13 mouse cellular contexts compared by ENCODE assay signal in genomic region chr9:44081581-44081980, GRCm38 (mm10). TPM values are rescaled to one million over a fixed set of nuclear protein-coding genes. Genes with fewer than 3 reads are reported as not detected.
A peak's percentile ranks its signal among the peaks of the same experiment; 100 is the strongest.
DNase-seq lines count a peak whose midpoint lies in the region.
"Had no signal": no experiment of that assay in that cellular context is flagged by ENCODE, and none has a peak within 500 bp of the region (broad histone marks: within the 10 kb centered on the region; RNA-seq: fewer than 3 reads in every experiment).

No protein-coding gene starts in this region.

- DNase-seq in cerebellum, adult 9-10 months: peak; percentile 50
- DNase-seq in cerebellum, postnatal 36 days: no peak
- peak; percentile 1 for DNase-seq in kidney, adult 11 months
- no peak for DNase-seq in kidney, adult 8-10 months
- peak; percentile 7 for DNase-seq in layer of hippocampus, adult 9-11 months
- DNase-seq in layer of hippocampus, adult 18-20 months (ENCODE audit: low spot score in 2 of 2): no peak
- DNase-seq: adrenal gland, adult 2 months; adrenal gland, postnatal 25 days; embryo, embryonic 11 days had no signal

RNA-seq across cellular contexts. Expression of gene Usp2, which starts 14.8 kb away (rescaled TPM):
- total RNA-seq in layer of hippocampus, adult 18-20 months (2021): 10 to 100 TPM; 77.6 to 79.1 TPM

RNA-seq across cellular contexts. Expression of gene Mfrp, which starts 19.9 kb away (rescaled TPM):
- total RNA-seq in layer of hippocampus, adult 18-20 months (2021): 1 to 10 TPM in 1 of 2 experiments, under 1 TPM in 1; 0.30 to 1.8 TPM
- total RNA-seq: adrenal gland, postnatal 25 days; common myeloid progenitor, adult 5-6 weeks; gastrocnemius, adult 8-10 months; gastrocnemius, postnatal 4 days; heart, postnatal 14 days had no signal

RNA-seq across cellular contexts. Expression of gene C1qtnf5, which starts 25.5 kb away (rescaled TPM):
- 10 to 100 TPM; 16.9 to 21.2 TPM for total RNA-seq in layer of hippocampus, adult 18-20 months (2021)
- total RNA-seq: common myeloid progenitor, adult 5-6 weeks had no signal

RNA-seq across cellular contexts. Expression of gene Gm49380, which starts 31.7 kb away (rescaled TPM):
- under 1 TPM in 1 of 2 experiments, not detected in 1; 0.38 TPM for total RNA-seq in layer of hippocampus, adult 18-20 months (2021)
- total RNA-seq: common myeloid progenitor, adult 5-6 weeks had no signal

RNA-seq across cellular contexts. Expression of gene Rnf26, which starts 31.7 kb away (rescaled TPM):
- total RNA-seq in layer of hippocampus, adult 18-20 months (2021): 10 to 100 TPM; 29.7 to 29.8 TPM

Comparison
In these comparisons a context has a peak if more than half of its experiments do, and no peak if none do; other contexts are left out.
1. DNase-seq: peak in cerebellum, adult 9-10 months (single experiment), kidney, adult 11 months (single experiment) and layer of hippocampus, adult 9-11 months (single experiment); none in cerebellum, postnatal 36 days (0 of 2), kidney, adult 8-10 months (0 of 2) and layer of hippocampus, adult 18-20 months (0 of 2).